Mouse (Mus musculus): ENCODE results near the gene Alb. TPM values are rescaled to one million over a fixed set of nuclear protein-coding genes. Genes with fewer than 3 reads are reported as not detected.

The Alb gene
- polyA plus RNA-seq, 1 experiment from 2014 or later, result 0.99 TPM

- H3K4me3 ChIP-seq (ENCODE audit: low read depth, low read length), result no peak overlapping the region
- no peak overlapping the region for H3K9ac ChIP-seq (ENCODE audit: low read depth, low read length)
- no peaks in the 10 kb centered on the region for H3K27me3 ChIP-seq (replicated peaks; ENCODE audit: control insufficient read depth, insufficient read depth, low read length)
- no peak overlapping the region for H3K27ac ChIP-seq (ENCODE audit: low read depth, low read length)
- H3K4me1 ChIP-seq (replicated peaks; ENCODE audit: control insufficient read depth, insufficient read depth, low read length), result no peaks in the 10 kb centered on the region
- no peak for TF ChIP-seq CTCF (IDR thresholded peaks at IDR 0.05; ENCODE audit: low read depth)
- no peak overlapping the region for H3K4me2 ChIP-seq (replicated peaks; ENCODE audit: low read depth)
- 53% methylated on average over 6 of the region's 6 CpGs for WGBS
- no peaks in the 10 kb centered on the region for H3K9me3 ChIP-seq (ENCODE audit: control insufficient read depth)
- no peak for ATAC-seq
- H3K36me3 ChIP-seq (ENCODE audit: control insufficient read depth, insufficient read depth), result no peaks in the 10 kb centered on the region
Observed at GRCm38 (mm10) chr5:90467245-90467644, 6.5 kb downstream of the Alb start.

GRCm38 (mm10) chr5:90470836-90471235 lies 10.1 kb downstream of the Alb start:
- ATAC-seq, result no peak
- H3K4me3 ChIP-seq (ENCODE audit: low read depth, low read length), result no peak overlapping the region
- no peak overlapping the region for H3K9ac ChIP-seq (ENCODE audit: low read depth, low read length)
- H3K36me3 ChIP-seq (ENCODE audit: control insufficient read depth, insufficient read depth), result no peaks in the 10 kb centered on the region
- WGBS, result 74% methylated on average over 3 of the region's 3 CpGs
- TF ChIP-seq CTCF (IDR thresholded peaks at IDR 0.05; ENCODE audit: low read depth), result no peak
- H3K9me3 ChIP-seq (ENCODE audit: control insufficient read depth), result no peaks in the 10 kb centered on the region
- H3K27ac ChIP-seq (ENCODE audit: low read depth, low read length), result no peak overlapping the region
- H3K27me3 ChIP-seq (replicated peaks; ENCODE audit: control insufficient read depth, insufficient read depth, low read length), result no peaks in the 10 kb centered on the region
- H3K4me2 ChIP-seq (replicated peaks; ENCODE audit: low read depth), result no peak overlapping the region
- H3K4me1 ChIP-seq (replicated peaks; ENCODE audit: control insufficient read depth, insufficient read depth, low read length), result no peaks in the 10 kb centered on the region

- H3K27ac ChIP-seq (ENCODE audit: low read depth, low read length), result no peak overlapping the region
- H3K9me3 ChIP-seq (ENCODE audit: control insufficient read depth), result no peaks in the 10 kb centered on the region
- no peak overlapping the region for H3K9ac ChIP-seq (ENCODE audit: low read depth, low read length)
- no peak overlapping the region for H3K4me3 ChIP-seq (ENCODE audit: low read depth, low read length)
- no peaks in the 10 kb centered on the region for H3K36me3 ChIP-seq (ENCODE audit: control insufficient read depth, insufficient read depth)
- H3K4me1 ChIP-seq (replicated peaks; ENCODE audit: control insufficient read depth, insufficient read depth, low read length), result no peaks in the 10 kb centered on the region
- no peak for ATAC-seq
- H3K4me2 ChIP-seq (replicated peaks; ENCODE audit: low read depth), result no peak overlapping the region
- TF ChIP-seq CTCF (IDR thresholded peaks at IDR 0.05; ENCODE audit: low read depth), result no peak
- H3K27me3 ChIP-seq (replicated peaks; ENCODE audit: control insufficient read depth, insufficient read depth, low read length), result no peaks in the 10 kb centered on the region
- 92% methylated on average over 4 of the region's 4 CpGs for WGBS
Observed at GRCm38 (mm10) chr5:90473902-90474301, 13.2 kb downstream of the Alb start.

- Histone ChIP-seq H3K27ac (ENCODE audit: low read depth, low read length) (no peak overlapping the region), H3K27me3 (replicated peaks; ENCODE audit: control insufficient read depth, insufficient read depth, low read length) (no peaks in the 10 kb centered on the region), H3K9ac (ENCODE audit: low read depth, low read length) (no peak overlapping the region), H3K9me3 (ENCODE audit: control insufficient read depth) (no peaks in the 10 kb centered on the region), H3K4me2 (replicated peaks; ENCODE audit: low read depth) (no peak overlapping the region), H3K36me3 (ENCODE audit: control insufficient read depth, insufficient read depth) (no peaks in the 10 kb centered on the region), H3K4me1 (replicated peaks; ENCODE audit: control insufficient read depth, insufficient read depth, low read length) (no peaks in the 10 kb centered on the region), H3K4me3 (ENCODE audit: low read depth, low read length) (no peak overlapping the region)
- ATAC-seq, result no peak
- TF ChIP-seq CTCF (IDR thresholded peaks at IDR 0.05; ENCODE audit: low read depth), result no peak
- WGBS, result 86% methylated on average over 5 of the region's 5 CpGs
Observed at GRCm38 (mm10) chr5:90474369-90474768, 13.7 kb downstream of the Alb start.

GRCm38 (mm10) chr5:90476741-90477140 lies 16.0 kb downstream of the Alb start:
- no peaks in the 10 kb centered on the region for H3K36me3 ChIP-seq (ENCODE audit: control insufficient read depth, insufficient read depth)
- WGBS, result 90% methylated on average over 3 of the region's 3 CpGs

GRCm38 (mm10) chr5:90477308-90478140 lies 16.8 kb downstream of the Alb start:
- H3K27ac ChIP-seq (ENCODE audit: low read depth, low read length), result no peak overlapping the region
- no peak overlapping the region for H3K9ac ChIP-seq (ENCODE audit: low read depth, low read length)
- 62% methylated on average over 7 of the region's 7 CpGs for WGBS
- H3K27me3 ChIP-seq (replicated peaks; ENCODE audit: control insufficient read depth, insufficient read depth, low read length), result no peaks in the 10 kb centered on the region
- no peaks in the 10 kb centered on the region for H3K9me3 ChIP-seq (ENCODE audit: control insufficient read depth)
- no peak overlapping the region for H3K4me3 ChIP-seq (ENCODE audit: low read depth, low read length)
- no peaks in the 10 kb centered on the region for H3K4me1 ChIP-seq (replicated peaks; ENCODE audit: control insufficient read depth, insufficient read depth, low read length)
- TF ChIP-seq CTCF (IDR thresholded peaks at IDR 0.05; ENCODE audit: low read depth), result no peak
- no peak overlapping the region for H3K4me2 ChIP-seq (replicated peaks; ENCODE audit: low read depth)
- no peak for ATAC-seq
- H3K36me3 ChIP-seq (ENCODE audit: control insufficient read depth, insufficient read depth), result no peaks in the 10 kb centered on the region

More at GRCm38 (mm10) chr5:90476741-90477140, 16.0 kb downstream of the Alb start:
- Histone ChIP-seq H3K27ac (ENCODE audit: low read depth, low read length) (no peak overlapping the region), H3K9ac (ENCODE audit: low read depth, low read length) (no peak overlapping the region), H3K4me2 (replicated peaks; ENCODE audit: low read depth) (no peak overlapping the region), H3K4me3 (ENCODE audit: low read depth, low read length) (no peak overlapping the region), H3K4me1 (replicated peaks; ENCODE audit: control insufficient read depth, insufficient read depth, low read length) (no peaks in the 10 kb centered on the region), H3K27me3 (replicated peaks; ENCODE audit: control insufficient read depth, insufficient read depth, low read length) (no peaks in the 10 kb centered on the region), H3K9me3 (ENCODE audit: control insufficient read depth) (no peaks in the 10 kb centered on the region)
- ATAC-seq, result no peak
- TF ChIP-seq CTCF (IDR thresholded peaks at IDR 0.05; ENCODE audit: low read depth), result no peak

Data from intestine, postnatal 0 days (tissue).